Mouse (Mus musculus): ENCODE data around the gene Efna2. TPM values are rescaled to one million over a fixed set of nuclear protein-coding genes. Genes with fewer than 3 reads are reported as not detected.
"Not testable (repeated sequence)": the region's sequence is repeated elsewhere in the genome, so short reads cannot be mapped to it uniquely, and the experiment has no call there.

Efna2 gene
- polyA plus RNA-seq, 1 experiment, result 1.3 TPM

DNA sequence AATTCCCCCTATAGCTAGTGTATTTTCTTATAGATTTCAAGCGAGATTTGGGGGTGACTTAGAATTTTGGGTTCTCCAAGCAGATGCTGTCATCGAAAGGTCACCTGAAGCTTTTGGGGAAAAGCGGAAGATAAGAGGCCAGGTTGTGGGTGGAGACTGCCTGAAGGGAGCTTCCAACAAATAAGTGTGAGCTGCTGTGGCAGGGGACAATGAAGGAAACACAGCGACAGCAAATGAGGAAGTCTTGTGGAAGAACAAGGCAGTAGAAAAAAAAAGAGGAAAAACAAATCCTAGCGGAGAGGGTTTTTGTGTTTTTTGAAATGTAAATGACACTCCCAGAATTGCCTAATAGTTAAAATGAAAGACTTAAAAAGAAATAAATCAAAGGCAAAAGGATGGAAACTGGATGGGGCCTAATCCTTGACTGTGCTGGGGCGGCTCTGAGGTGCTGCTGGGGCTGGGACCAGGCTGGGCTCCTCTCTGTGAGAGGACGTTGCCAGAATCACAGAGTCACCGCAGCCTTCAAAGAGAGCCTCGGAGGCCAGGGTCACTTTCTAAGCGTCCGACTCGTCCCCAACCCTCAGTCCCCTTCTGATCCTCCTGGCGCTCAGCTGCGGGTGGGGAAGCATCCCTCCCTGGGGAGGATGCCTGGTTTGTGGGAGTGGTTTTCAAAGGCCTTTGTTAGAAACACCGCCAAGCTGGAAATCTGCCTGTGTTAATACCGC lies 35.9 kb downstream of the Efna2 start:
- Histone ChIP-seq H3K4me1 (ENCODE audit: control insufficient read depth, insufficient read depth, insufficient read length) (no peaks in the 10 kb centered on the region), H3K27ac (ENCODE audit: insufficient read depth, low read length) (no peak overlapping the region), H3K36me3 (ENCODE audit: control insufficient read depth, insufficient read depth, low read length) (no peaks in the 10 kb centered on the region), H3K4me3 (ENCODE audit: extremely low read depth, insufficient read depth, insufficient read length) (no peak overlapping the region), H3K27me3 (ENCODE audit: control insufficient read depth, insufficient read depth, low read length) (no peaks in the 10 kb centered on the region)
- 55% methylated on average over 16 of the region's 16 CpGs for WGBS
- DNase-seq (ENCODE audit: low read depth in 1 of 2, low spot score in 2 of 2), result no peak
- no peak for TF ChIP-seq CTCF (IDR thresholded peaks at IDR 0.05; ENCODE audit: extremely low read depth, insufficient read depth, insufficient read length, insufficient replicate concordance)
- TF ChIP-seq POLR2A (IDR thresholded peaks at IDR 0.05; ENCODE audit: low read depth, low read length), result no peak

DNA sequence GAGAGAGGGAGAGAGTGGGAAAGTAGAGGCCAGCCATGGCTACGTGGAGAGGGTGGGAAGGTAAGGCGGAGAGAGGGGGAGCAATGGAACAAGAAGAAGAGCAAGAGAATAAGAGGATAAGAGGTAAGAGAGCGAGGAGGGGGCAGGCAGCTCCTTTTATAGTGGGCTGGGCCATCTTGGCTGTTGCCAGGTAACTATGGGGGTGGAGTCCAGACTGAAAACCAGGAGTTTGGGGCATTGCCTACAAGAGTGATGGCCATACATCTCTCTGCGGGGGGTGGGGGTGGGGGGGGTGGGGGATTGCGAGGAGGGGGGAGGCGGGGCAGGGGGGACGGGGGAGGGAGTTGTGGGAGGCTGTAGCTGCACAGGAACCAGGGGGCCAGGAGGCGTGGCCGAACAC lies 41.4 kb downstream of the Efna2 start:
- H3K27me3 ChIP-seq (ENCODE audit: control insufficient read depth, insufficient read depth, low read length), result no peaks in the 10 kb centered on the region
- H3K4me1 ChIP-seq (ENCODE audit: control insufficient read depth, insufficient read depth, insufficient read length), result no peaks in the 10 kb centered on the region; the same call in 1 of the 2 replicates
- H3K27ac ChIP-seq (ENCODE audit: insufficient read depth, low read length), result no peak overlapping the region
- no peaks in the 10 kb centered on the region for H3K36me3 ChIP-seq (ENCODE audit: control insufficient read depth, insufficient read depth, low read length)
- TF ChIP-seq CTCF (IDR thresholded peaks at IDR 0.05; ENCODE audit: extremely low read depth, insufficient read depth, insufficient read length, insufficient replicate concordance) (no peak), POLR2A (IDR thresholded peaks at IDR 0.05; ENCODE audit: low read depth, low read length) (no peak)
- no peak for DNase-seq (ENCODE audit: low read depth in 1 of 2, low spot score in 2 of 2)
- WGBS, result 86% methylated on average over 7 of the region's 9 CpGs
- H3K4me3 ChIP-seq (ENCODE audit: extremely low read depth, insufficient read depth, insufficient read length), result no peak overlapping the region

DNA sequence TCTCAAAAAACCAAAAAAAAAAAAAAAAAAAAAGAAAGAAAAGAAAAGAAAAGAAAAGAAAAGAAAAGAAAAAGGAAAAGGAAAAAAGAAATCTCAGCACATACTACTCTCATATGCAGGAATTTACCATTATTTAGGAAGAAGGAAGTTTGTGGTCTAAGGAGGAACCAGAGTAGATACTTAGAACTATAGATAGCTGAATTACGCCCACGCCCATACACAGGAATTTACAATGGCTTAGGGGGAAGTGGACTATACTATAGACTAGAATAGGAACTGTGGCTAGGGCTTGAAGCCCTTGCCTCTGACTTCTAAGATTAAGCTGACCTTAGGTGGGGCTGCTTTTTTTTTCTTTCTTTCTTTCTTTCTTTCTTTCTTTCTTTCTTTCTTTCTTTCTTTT lies 43.9 kb downstream of the Efna2 start:
- 12% methylated on average over 2 of the region's 2 CpGs for WGBS
- DNase-seq (ENCODE audit: low read depth in 1 of 2, low spot score in 2 of 2); H3K4me3 ChIP-seq (ENCODE audit: extremely low read depth, insufficient read depth, insufficient read length); H3K36me3 ChIP-seq (ENCODE audit: control insufficient read depth, insufficient read depth, low read length); H3K4me1 ChIP-seq (ENCODE audit: control insufficient read depth, insufficient read depth, insufficient read length); H3K27ac ChIP-seq (ENCODE audit: insufficient read depth, low read length); H3K27me3 ChIP-seq (ENCODE audit: control insufficient read depth, insufficient read depth, low read length): not testable (repeated sequence)

DNA sequence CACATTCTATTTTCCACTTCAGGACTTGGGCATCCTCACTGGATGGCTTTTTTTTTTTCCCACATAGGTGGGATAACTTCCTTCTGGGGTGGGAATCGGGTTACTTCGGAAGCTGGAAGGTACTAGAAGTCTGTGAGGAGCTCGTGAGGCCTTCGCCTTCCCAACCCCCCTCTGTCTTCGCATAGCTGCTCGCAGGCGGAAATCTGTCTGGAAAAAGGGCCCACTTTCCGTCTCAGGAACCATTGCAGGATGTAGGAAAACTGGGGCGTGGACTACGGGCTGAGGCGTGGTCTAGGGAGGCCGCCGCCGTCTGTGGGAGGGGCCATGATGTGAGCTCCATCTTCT lies 46.8 kb downstream of the Efna2 start:
- Histone ChIP-seq H3K36me3 (ENCODE audit: control insufficient read depth, insufficient read depth, low read length) (peaks cover 15% of the 10 kb centered on the region), H3K27me3 (ENCODE audit: control insufficient read depth, insufficient read depth, low read length) (no peaks in the 10 kb centered on the region), H3K4me1 (ENCODE audit: control insufficient read depth, insufficient read depth, insufficient read length) (no peaks in the 10 kb centered on the region; the same call in 1 of the 2 replicates), H3K4me3 (ENCODE audit: extremely low read depth, insufficient read depth, insufficient read length) (peak overlapping the region; percentile 42), H3K27ac (ENCODE audit: insufficient read depth, low read length) (0 out of 2 replicates have a peak overlapping the region, but pooled peaks have one; percentile 1)
- no peak for DNase-seq (ENCODE audit: low read depth in 1 of 2, low spot score in 2 of 2)
- WGBS, result 4% methylated on average over 14 of the region's 14 CpGs
- TF ChIP-seq POLR2A (IDR thresholded peaks at IDR 0.05; ENCODE audit: low read depth, low read length) (no peak), CTCF (IDR thresholded peaks at IDR 0.05; ENCODE audit: extremely low read depth, insufficient read depth, insufficient read length, insufficient replicate concordance) (no peak)

DNA sequence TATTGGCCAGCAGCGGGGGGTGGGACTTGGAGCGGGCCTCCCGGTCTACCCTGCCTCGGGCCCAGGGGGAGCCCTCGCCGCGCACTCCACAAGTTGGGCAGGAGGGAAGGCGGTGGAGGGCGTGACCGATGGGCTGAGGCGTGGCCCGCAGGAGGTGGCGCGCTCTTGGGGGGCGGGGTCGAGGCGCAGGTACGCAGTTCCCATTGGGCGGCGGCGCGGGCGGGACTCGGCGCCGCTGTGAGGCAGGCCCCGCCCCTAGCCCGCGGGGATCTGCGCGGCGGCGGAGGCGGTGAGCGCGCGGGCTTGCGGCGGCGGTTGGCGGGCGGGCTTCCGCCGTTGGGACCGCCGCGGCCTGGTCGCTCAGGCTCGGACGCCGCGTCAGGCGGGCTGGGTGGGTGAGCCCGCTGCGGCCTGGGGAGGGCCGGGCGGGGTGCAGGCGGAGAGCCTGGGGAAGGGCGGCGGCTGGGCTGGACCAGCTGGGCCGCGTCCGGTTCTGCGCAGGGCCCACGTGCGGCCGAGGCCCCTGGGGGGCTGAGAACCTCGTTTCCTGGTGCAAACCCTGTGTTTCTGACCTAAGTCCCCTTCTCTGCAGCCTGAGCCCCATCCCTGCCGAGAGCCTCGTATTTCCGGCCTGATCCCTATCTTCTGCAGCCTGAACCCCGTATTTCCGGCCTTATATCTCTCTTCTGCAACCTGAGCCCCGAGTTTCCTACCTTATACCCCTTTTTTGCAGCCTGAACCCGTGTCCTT lies 47.3 kb downstream of the Efna2 start, which contains the start of gene Mum1:
Gene Mum1 (plus strand): TSS at position 19 of the 750 bp plus-strand sequence.
- under 1% methylated on average over 57 of the region's 75 CpGs for WGBS
- peak; percentile 45; the same call in 1 of the 2 replicates for TF ChIP-seq CTCF (IDR thresholded peaks at IDR 0.05; ENCODE audit: extremely low read depth, insufficient read depth, insufficient read length, insufficient replicate concordance)
- no peak; the same call in 1 of the 2 replicates for TF ChIP-seq POLR2A (IDR thresholded peaks at IDR 0.05; ENCODE audit: low read depth, low read length)

DNA sequence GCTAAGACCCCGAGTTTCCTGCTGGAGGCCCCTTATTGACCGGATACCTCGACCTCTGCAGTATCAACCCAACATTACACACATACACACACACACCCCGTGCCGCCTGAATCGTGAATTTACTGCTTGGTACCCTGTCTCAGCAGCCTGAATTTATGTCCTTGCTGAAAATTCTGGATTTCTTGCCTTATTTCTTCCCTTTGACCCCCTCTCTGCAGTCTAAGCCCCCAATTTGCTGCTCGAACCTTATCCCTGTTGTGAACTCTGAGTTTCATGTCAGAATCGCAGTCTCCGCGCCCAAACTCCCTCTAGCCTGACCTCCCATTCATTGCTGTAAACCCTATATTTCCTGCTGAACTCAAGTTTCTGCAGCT lies 47.9 kb downstream of the Efna2 start:
- Histone ChIP-seq H3K27me3 (ENCODE audit: control insufficient read depth, insufficient read depth, low read length) (no peaks in the 10 kb centered on the region), H3K36me3 (ENCODE audit: control insufficient read depth, insufficient read depth, low read length) (peaks cover 21% of the 10 kb centered on the region), H3K4me1 (ENCODE audit: control insufficient read depth, insufficient read depth, insufficient read length) (no peaks in the 10 kb centered on the region; the same call in 1 of the 2 replicates), H3K4me3 (ENCODE audit: extremely low read depth, insufficient read depth, insufficient read length) (peak overlapping the region; percentile 77), H3K27ac (ENCODE audit: insufficient read depth, low read length) (peak overlapping the region; percentile 72)
- TF ChIP-seq CTCF (IDR thresholded peaks at IDR 0.05; ENCODE audit: extremely low read depth, insufficient read depth, insufficient read length, insufficient replicate concordance) (no peak), POLR2A (IDR thresholded peaks at IDR 0.05; ENCODE audit: low read depth, low read length) (no peak)
- no peak for DNase-seq (ENCODE audit: low read depth in 1 of 2, low spot score in 2 of 2)
- 5% methylated on average over 10 of the region's 10 CpGs for WGBS

More for the DNA sequence above, 47.3 kb downstream of the Efna2 start, which contains the start of gene Mum1:
- Histone ChIP-seq H3K4me3 (ENCODE audit: extremely low read depth, insufficient read depth, insufficient read length) (peak within 1 kb of the TSS; percentile 77), H3K36me3 (ENCODE audit: control insufficient read depth, insufficient read depth, low read length) (peaks cover 18% of the 10 kb centered on the region), H3K27ac (ENCODE audit: insufficient read depth, low read length) (peak within 1 kb of the TSS; percentile 72), H3K27me3 (ENCODE audit: control insufficient read depth, insufficient read depth, low read length) (no peaks in the 10 kb centered on the region), H3K4me1 (ENCODE audit: control insufficient read depth, insufficient read depth, insufficient read length) (no peaks in the 10 kb centered on the region; the same call in 1 of the 2 replicates)
- peak; percentile 93 to 98 for DNase-seq (ENCODE audit: low read depth in 1 of 2, low spot score in 2 of 2)

All from spleen, adult 2 months (tissue).